Mouse (Mus musculus) T-cell, adult 2 months (primary cell): ENCODE measurements around the gene Tns3.
"Not testable (repeated sequence)": the region's sequence is repeated elsewhere in the genome, so short reads cannot be mapped to it uniquely, and the experiment has no call there.

Experiments
- DNase-seq: peaks from one replicate; pipeline ENCODE4 v3.0.0; 2022; ENCODE audit warnings: low spot score

Tns3 gene

DNA sequence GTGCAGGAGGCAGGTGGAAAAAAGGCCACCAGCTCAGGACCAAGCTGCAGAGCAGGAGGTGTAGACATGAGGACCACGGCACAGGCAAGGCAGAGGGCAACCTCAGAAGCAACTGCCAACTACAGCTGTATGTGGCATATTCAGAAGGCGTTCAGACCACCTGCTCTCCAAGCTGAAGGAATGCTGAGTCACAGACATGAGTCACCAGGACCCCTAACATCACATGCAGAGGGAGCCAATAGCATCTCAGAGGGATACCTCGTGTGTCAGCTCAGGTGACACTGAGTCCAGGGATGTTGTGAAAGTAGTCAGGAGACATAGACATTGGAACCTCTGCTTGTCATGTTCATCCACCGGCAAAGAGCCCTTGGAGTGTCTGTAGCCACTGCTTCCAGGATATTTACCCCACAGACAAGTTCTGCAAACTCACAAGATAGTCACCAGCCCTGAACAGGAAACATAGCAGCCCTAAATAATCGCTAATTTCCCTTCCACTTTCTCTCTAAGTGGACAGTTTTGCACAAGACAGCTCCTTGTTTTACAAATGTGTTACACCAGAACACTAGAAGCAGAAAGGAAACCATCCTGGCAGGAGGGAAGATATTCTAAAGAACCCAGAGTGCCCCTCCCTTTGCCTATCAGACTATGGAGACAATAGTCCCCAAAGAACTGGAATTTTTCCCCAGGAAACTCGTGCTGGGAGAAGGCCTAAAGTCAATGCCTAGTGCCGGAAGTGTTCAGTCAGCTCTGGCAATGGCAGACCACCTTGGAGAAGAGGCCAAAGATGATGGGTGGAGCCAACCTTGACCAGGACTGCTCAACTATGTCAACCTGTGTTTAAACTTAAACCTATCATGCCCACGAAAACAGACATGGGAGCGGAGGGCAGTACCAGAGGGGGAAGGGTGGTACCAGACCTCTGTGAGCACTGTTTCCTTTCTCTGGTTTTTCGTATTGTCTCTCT lies 88.8 kb downstream of the Tns3 start:
- DNase-seq, result no peak

- no peak for DNase-seq
Observed at GRCm38 (mm10) chr11:8574562-8574961, 89.8 kb downstream of the Tns3 start.

- DNase-seq, result no peak
Observed at GRCm38 (mm10) chr11:8572762-8573161, 91.6 kb downstream of the Tns3 start.

- DNase-seq, result no peak
Observed at GRCm38 (mm10) chr11:8569232-8570028, 94.9 kb downstream of the Tns3 start.

- no peak for DNase-seq
Observed at GRCm38 (mm10) chr11:8568829-8569228, 95.5 kb downstream of the Tns3 start.

- DNase-seq, result no peak
Observed at GRCm38 (mm10) chr11:8566250-8566853, 98.0 kb downstream of the Tns3 start.

GRCm38 (mm10) chr11:8558761-8559282 lies 105.5 kb downstream of the Tns3 start:
- DNase-seq, result no peak

GRCm38 (mm10) chr11:8558258-8558657 lies 106.1 kb downstream of the Tns3 start:
- no peak for DNase-seq

- no peak for DNase-seq
Observed at GRCm38 (mm10) chr11:8557006-8557405, 107.3 kb downstream of the Tns3 start.

DNA sequence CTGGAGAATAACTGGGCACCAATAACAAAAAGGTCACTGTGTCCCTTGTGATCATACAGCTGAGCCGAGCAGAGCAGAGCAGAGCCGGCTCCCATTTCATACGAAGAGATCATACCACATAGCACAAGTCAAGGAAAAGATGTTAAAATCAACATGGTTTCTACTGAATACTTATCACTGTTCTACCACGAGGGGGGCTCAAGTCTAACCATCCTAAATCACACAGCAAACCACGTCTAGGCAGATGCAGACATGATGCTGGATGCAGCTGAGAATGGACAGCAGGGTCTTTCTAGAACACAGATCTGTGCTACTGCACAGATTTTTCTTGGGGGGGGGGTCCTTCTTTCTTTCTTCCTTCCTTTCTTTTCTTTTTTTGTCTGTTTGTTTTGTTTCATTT lies 112.6 kb downstream of the Tns3 start:
- no peak for DNase-seq

DNA sequence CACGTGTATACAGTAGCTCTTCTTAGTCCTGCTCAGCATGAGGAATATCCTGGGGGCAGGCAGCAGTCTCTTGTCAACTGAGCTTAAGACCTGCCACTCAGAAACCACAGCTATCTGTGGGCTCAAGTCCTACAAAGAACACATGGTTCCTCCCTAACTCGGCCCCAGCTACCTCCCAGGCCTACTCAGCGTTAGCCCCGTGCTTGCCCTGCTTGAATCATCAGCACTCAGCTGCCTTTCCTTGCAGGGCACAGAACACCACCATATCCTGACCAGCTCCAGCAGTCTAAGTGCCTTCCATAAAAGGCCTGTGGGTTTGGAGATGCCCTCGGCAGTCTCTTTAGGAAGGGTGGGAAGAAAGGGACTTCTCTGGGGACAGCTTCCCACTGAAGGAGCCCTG lies 116.7 kb downstream of the Tns3 start:
- DNase-seq, result no peak

GRCm38 (mm10) chr11:8545798-8546197 lies 118.5 kb downstream of the Tns3 start:
- DNase-seq, result no peak

GRCm38 (mm10) chr11:8544355-8544754 lies 120.0 kb downstream of the Tns3 start:
- no peak for DNase-seq

DNA sequence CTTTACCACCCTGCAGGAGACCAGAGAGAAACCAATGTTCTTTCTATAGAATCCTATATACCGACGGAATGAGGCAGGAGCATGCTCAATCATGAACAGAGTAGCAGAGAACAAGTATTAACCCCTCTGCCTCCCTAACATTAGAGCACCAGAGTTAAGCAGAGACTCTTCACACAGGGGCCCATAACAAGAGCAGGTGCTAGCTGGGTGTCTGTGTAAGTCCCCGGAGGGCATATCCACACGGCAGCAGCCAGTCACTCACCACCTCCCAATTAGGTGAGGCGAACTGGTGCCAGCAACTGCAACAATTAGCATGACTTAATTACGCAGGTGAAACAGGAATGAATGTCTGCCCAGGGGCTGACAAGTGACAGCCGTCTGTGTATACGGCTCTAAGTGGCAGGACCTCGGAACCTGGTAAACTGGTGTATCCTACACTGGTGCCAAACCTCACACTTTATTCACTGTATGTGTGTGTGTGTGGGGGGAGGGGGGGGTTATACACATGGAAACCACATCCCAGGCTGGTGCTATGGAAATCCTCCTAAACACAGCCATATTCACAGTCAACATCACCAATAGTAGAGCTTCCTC lies 123.0 kb downstream of the Tns3 start:
- DNase-seq, result no peak

GRCm38 (mm10) chr11:8539593-8540265 lies 124.6 kb downstream of the Tns3 start:
- no peak for DNase-seq

DNA sequence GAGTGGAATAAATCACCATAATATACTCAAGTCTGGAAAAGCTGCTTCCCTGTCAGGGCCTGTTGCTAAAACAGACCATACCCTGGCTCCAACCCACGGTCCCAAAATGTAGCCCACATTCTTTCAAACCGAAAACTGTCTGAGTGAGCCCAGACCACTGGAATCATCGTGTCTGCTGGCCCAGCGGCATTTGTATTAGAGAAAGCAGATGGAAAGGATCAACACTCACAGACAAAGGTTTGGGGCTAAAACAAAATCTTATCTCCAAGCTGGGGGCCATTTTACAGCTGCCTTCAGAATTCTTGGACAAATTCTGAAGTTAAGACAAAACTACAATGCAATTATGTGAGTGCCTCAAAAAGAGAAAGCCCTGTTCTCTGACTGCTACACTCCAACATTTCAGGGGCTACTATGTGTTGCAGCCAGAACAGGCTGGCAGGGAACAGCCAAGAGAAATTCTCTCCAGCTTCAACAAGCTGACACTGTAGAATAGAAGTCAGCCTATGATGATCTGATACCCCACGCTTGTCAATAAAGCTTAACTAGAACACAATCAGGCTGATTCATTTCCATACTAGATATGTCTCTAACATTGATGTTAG lies 127.2 kb downstream of the Tns3 start:
- DNase-seq, result no peak

DNA sequence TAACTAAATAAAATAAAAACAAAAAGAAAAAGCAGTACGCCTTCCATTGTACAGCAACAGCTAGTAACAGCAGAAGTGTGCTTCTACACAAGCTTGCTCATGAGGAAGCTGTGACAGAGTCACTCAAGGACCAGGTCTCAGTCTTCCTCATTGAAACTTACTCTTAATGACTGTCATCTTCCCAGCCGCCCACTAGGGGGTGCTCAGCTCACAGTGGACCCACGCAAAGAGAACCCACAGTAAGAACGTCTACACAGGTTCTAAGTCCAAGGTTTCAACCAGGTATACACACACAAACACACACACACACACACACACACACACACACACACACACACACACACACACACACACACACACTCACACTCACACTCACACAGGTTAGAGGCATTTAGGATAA lies 129.4 kb downstream of the Tns3 start:
- no peak for DNase-seq

DNA sequence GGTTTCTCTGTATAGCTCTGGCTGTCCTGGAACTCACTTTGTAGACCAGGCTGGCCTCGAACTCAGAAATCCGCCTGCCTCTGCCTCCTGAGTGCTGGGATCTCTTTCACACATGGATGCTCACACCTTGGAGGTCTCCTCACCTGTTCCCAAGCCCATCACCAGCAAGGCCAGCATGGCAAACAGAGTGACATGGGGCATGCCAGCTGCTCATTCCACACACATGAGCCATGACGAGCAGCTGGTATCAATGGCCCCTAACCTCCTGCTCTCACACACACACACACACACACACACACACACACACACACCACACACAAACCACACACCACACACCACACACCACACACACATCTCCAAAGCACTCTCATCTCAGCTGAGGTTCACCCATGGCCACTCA lies 131.6 kb downstream of the Tns3 start:
- not testable (repeated sequence) for DNase-seq

DNA sequence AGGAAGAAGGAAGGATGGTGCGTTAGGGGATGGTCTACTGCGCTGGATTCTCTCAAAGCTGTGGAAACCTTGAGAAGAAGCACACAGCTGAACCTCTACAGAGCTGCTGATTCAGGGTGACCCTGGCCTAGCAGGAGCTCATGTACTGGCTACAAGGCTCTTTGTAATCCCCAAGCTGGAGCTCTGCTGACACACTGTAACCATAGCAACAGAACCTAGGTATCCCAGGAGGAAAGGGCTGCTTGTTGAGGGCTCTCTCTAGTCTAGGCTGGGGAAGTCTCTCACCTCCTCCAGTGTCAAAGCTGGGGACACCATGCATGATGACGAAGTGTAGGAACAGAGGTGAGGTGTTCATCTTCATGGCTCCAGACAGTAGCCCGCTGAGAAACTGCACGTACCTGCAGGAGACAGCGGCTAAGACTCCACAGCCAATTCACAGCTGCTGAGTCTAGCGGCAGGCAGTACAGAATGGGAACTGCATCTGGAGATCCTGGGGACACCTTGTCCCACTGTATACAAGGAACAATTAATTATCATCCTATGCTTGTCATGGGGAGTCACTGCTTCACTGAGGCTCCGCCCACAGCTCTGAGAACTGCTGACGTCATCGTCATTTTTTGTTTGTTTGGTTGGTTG lies 132.1 kb downstream of the Tns3 start:
- DNase-seq, result no peak

- no peak for DNase-seq
Observed at GRCm38 (mm10) chr11:8530506-8530905, 133.8 kb downstream of the Tns3 start.
